ENCODE assay signal across 34 mouse cellular contexts in the genomic region with DNA sequence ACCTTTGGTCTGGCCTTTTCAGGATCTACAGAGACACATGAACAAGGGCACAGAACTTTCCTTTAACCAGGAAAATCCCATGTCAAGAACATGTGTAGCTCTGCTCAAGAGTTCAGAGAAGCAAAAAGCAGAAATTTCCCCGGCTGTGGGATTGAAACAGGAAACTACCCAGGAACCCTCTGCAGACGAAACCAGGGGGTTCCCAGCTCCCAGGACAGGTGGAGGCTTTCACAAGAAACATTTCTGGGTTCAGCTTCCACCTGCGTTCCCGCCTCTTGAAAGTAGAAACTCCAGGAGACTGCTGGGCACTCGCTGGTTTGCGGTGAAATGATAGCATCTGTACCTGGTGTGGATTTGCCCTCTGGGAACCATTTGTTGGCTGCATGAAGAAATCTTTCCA. TPM values are rescaled to one million over a fixed set of nuclear protein-coding genes. Genes with fewer than 3 reads are reported as not detected.
DNase-seq lines count a peak whose midpoint lies in the region; ATAC-seq and TF ChIP-seq lines count a peak whose summit lies in the region.
"Had no signal": no experiment of that assay in that cellular context is flagged by ENCODE, and none has a peak within 500 bp of the region (broad histone marks: within the 10 kb centered on the region; RNA-seq: fewer than 3 reads in every experiment).

No protein-coding gene starts in this region.

- no peak for ATAC-seq in CD4-positive, CD25-positive, alpha-beta regulatory T cell, adult 4 months
- ATAC-seq in inflammation-experienced regulatory T-cells, adult 6 months, result peak; percentile 7
- ATAC-seq: activated CD4-positive, CD25-positive, alpha-beta regulatory T cell, adult 4 months; forebrain, embryonic 16.5 days; intestine, embryonic 16.5 days had no signal

- H3K9ac ChIP-seq in CH12.LX (ENCODE audit: insufficient read depth, low read depth), result no peak overlapping the region
- H3K9ac ChIP-seq: embryonic facial prominence, embryonic 13.5 days; forebrain, embryonic 12.5 days; heart, embryonic 13.5 days; hindbrain, embryonic 14.5 days had no signal

- no peaks in the 10 kb centered on the region for H3K36me3 ChIP-seq in CH12.LX (replicated peaks in 1 of 2; ENCODE audit: control insufficient read depth in 1 of 2, insufficient read depth in 1 of 2, low read length in 1 of 2)
- H3K36me3 ChIP-seq: embryonic facial prominence, embryonic 10.5 days; embryonic facial prominence, embryonic 13.5 days; forebrain, embryonic 12.5 days; heart, embryonic 10.5 days; heart, embryonic 13.5 days had no signal

- no peak for TF ChIP-seq RAD21 in CH12.LX (IDR thresholded peaks at IDR 0.05; ENCODE audit: low read depth, low read length)

- in situ Hi-C loops in CH12.LX (cut with MboI; ENCODE audit: low pct_ligation_motif_present, low pct_unique_long_range_greater_than_20kb, low sequenced_read_pairs), result no loop called here

- TF ChIP-seq CTCF in CH12.LX (conservative IDR thresholded peaks at IDR 0.05 in 1 of 2, IDR thresholded peaks at IDR 0.05 in 1 of 2; ENCODE audit: low read depth in 2 of 2, low read length in 2 of 2), result no peak

- H3K4me3 ChIP-seq in CH12.LX (replicated peaks in 1 of 3; ENCODE audit: low read depth in 2 of 3, low read length in 2 of 3, poor library complexity in 1 of 3), result no peak overlapping the region
- H3K4me3 ChIP-seq: embryonic facial prominence, embryonic 10.5 days; embryonic facial prominence, embryonic 13.5 days; erythroblast, embryonic 14.5 days; forebrain, embryonic 12.5 days; heart, embryonic 10.5 days; heart, embryonic 13.5 days had no signal

- H3K4me1 ChIP-seq in CH12.LX (ENCODE audit: control insufficient read depth in 1 of 2, insufficient read depth in 2 of 2), result peaks cover 64 to 97% of the 10 kb centered on the region in 2 experiments
- H3K4me1 ChIP-seq: embryonic facial prominence, embryonic 13.5 days; forebrain, embryonic 12.5 days had no signal

- no peaks in the 10 kb centered on the region for H3K79me2 ChIP-seq in CH12.LX (replicated peaks; ENCODE audit: control insufficient read depth, extremely low read depth, insufficient read depth, poor library complexity, severe bottlenecking)

- intact Hi-C loops in left cerebral cortex, postnatal 14 days (cut with DNase I), result no loop called here
- intact Hi-C loops in gastrocnemius, postnatal 14 days (cut with DNase I; ENCODE audit: low total_unique reads), result no loop called here

- no peak for TF ChIP-seq POLR2A in CH12.LX (IDR thresholded peaks at IDR 0.05; ENCODE audit: low read depth, low read length)

- H3K4me2 ChIP-seq in CH12.LX (ENCODE audit: insufficient read depth, low read depth, poor library complexity, severe bottlenecking), result peak overlapping the region; percentile 31; the same call in 1 of the 2 replicates
- H3K4me2 ChIP-seq: embryonic facial prominence, embryonic 13.5 days; forebrain, embryonic 12.5 days; heart, embryonic 13.5 days; hindbrain, embryonic 14.5 days had no signal

- no peaks in the 10 kb centered on the region for H3K9me3 ChIP-seq in CH12.LX (replicated peaks; ENCODE audit: low read length)
- H3K9me3 ChIP-seq: embryonic facial prominence, embryonic 10.5 days; embryonic facial prominence, embryonic 13.5 days; forebrain, embryonic 12.5 days; heart, embryonic 10.5 days; heart, embryonic 13.5 days had no signal

- peak overlapping the region; percentile 78; the same call in 1 of the 2 replicates for H3K27ac ChIP-seq in CH12.LX (ENCODE audit: insufficient read depth, low read depth)
- H3K27ac ChIP-seq: embryonic facial prominence, embryonic 10.5 days; embryonic facial prominence, embryonic 13.5 days; forebrain, embryonic 12.5 days; heart, embryonic 10.5 days; heart, embryonic 13.5 days; hindbrain, embryonic 14.5 days had no signal

- dilution Hi-C loops in CH12.LX (cut with MboI; ENCODE audit: extremely low pct_ligation_motif_present, extremely low pct_unique_long_range_greater_than_20kb, low sequenced_read_pairs), result no loop called here

- no peak; the same call in 1 of the 2 replicates for TF ChIP-seq EP300 in CH12.LX (IDR thresholded peaks at IDR 0.05; ENCODE audit: low read length)

- peak; percentile 57 for DNase-seq in CD4-positive, CD25-positive, alpha-beta regulatory T cell, adult 2 months (ENCODE audit: low read depth, low spot score)
- DNase-seq in A20 (ENCODE audit: low read depth, low spot score) (peak; percentile 44), CH12.LX (ENCODE audit: extremely low read depth) (no peak)
- DNase-seq in left cerebral cortex, postnatal 14 days (ENCODE audit: low spot score in 2 of 2), result no peak
- DNase-seq in left cerebral cortex, adult 11 months (ENCODE audit: low spot score), result no peak
- DNase-seq in gastrocnemius, postnatal 14 days, result no peak
- DNase-seq: adrenal gland, adult 8-10 months; adrenal gland, postnatal 25 days; cerebellum, adult 11-12 months; cerebellum, adult 8-10 months; cerebellum, postnatal 10 days; cerebellum, postnatal 36 days; embryo, embryonic 11 days; gastrocnemius, postnatal 36 days; heart, adult 18-20 months; heart, postnatal 14 days; heart, postnatal 4 days; kidney, adult 18-20 months had no signal

- H3K27me3 ChIP-seq in CH12.LX (replicated peaks), result no peaks in the 10 kb centered on the region
- H3K27me3 ChIP-seq: embryonic facial prominence, embryonic 13.5 days; forebrain, embryonic 12.5 days had no signal

TF ChIP-seq in CH12.LX, 34 proteins besides CTCF, POLR2A, EP300 and RAD21:
- peak; percentile 48; the same call in 1 of the 2 replicates for TF ChIP-seq IRF4 (IDR thresholded peaks at IDR 0.05; ENCODE audit: low read depth, low read length)
- TF ChIP-seq ETS1 (conservative IDR thresholded peaks at IDR 0.05; ENCODE audit: low read depth, low read length), result peak; percentile 56
- TF ChIP-seq POLR2AphosphoS2 (IDR thresholded peaks at IDR 0.05; ENCODE audit: low read depth, low read length), result no peak
- no peak for TF ChIP-seq HCFC1 (IDR thresholded peaks at IDR 0.05; ENCODE audit: low read depth, low read length)
- TF ChIP-seq KAT2A (IDR thresholded peaks at IDR 0.05; ENCODE audit: insufficient replicate concordance, low read length), result no peak
- no peak for TF ChIP-seq UBTF (IDR thresholded peaks at IDR 0.05; ENCODE audit: low read depth, low read length)

RNA-seq across cellular contexts. Expression of a gene that starts 22.4 kb away (rescaled TPM):
- not detected for polyA plus RNA-seq in CD4-positive, CD25-positive, alpha-beta regulatory T cell, adult 4 months (2017; shearing (Covaris generic))
- total RNA-seq in CH12.LX (2012; rRNA removed) (not detected in 2 replicates), CH12.LX (2014; rRNA removed) (not detected in 2 replicates)
- polyA plus RNA-seq in CH12.LX (2012; ENCODE audit: insufficient read length, low read depth), result not detected in 2 replicates
- polyA plus RNA-seq in inflammation-experienced regulatory T-cells, adult 6 months (2017; shearing (Covaris generic)), result not detected
- total RNA-seq in left cerebral cortex, postnatal 14 days (2021), result under 1 TPM in 1 of 2 experiments, not detected in 1; 0.38 TPM
- not detected for total RNA-seq in gastrocnemius, postnatal 14 days (2021)
- total RNA-seq: adrenal gland, adult 8-10 months; adrenal gland, postnatal 25 days; gastrocnemius, adult 8-10 months; gastrocnemius, postnatal 36 days; heart, adult 18-20 months; heart, postnatal 14 days; heart, postnatal 4 days had no signal
- polyA plus RNA-seq: activated CD4-positive, CD25-positive, alpha-beta regulatory T cell, adult 4 months; C2C12; embryonic facial prominence, embryonic 10.5 days; embryonic facial prominence, embryonic 13.5 days; erythroblast, embryonic 14.5 days; forebrain, embryonic 12.5 days; forebrain, embryonic 16.5 days; heart, embryonic 10.5 days; heart, embryonic 13.5 days; heart, embryonic 16.5 days; hindbrain, embryonic 11.5 days; hindbrain, embryonic 14.5 days; intestine, embryonic 16.5 days had no signal

RNA-seq across cellular contexts. Expression of a gene that starts 50.0 kb away (rescaled TPM):
- polyA plus RNA-seq in CD4-positive, CD25-positive, alpha-beta regulatory T cell, adult 4 months (2017; shearing (Covaris generic)), result 10 to 100 TPM; 48.3 to 70.6 TPM
- 49.2 and 59.6 TPM in 2 replicates for total RNA-seq in CH12.LX (2012; rRNA removed)
- 108 and 119 TPM in 2 replicates for total RNA-seq in CH12.LX (2014; rRNA removed)
- polyA plus RNA-seq in CH12.LX (2012; ENCODE audit: insufficient read length, low read depth), result 73.1 and 85.5 TPM in 2 replicates
- 10 to 100 TPM; 59.0 to 98.1 (median 74.1) TPM for polyA plus RNA-seq in inflammation-experienced regulatory T-cells, adult 6 months (2017; shearing (Covaris generic))
- total RNA-seq in left cerebral cortex, postnatal 14 days (2021), result 100 to 1,000 TPM; 102 TPM
- 10 to 100 TPM; 63.2 to 64.1 TPM for total RNA-seq in gastrocnemius, postnatal 14 days (2021)

Comparison
In these comparisons a context has a peak if more than half of its experiments do, and no peak if none do; other contexts are left out.
1. DNase-seq: peak in CD4-positive, CD25-positive, alpha-beta regulatory T cell, adult 2 months (single experiment) and A20 (single experiment); none in CH12.LX (single experiment), left cerebral cortex, postnatal 14 days (0 of 2), left cerebral cortex, adult 11 months (single experiment) and gastrocnemius, postnatal 14 days (single experiment).